Mouse (Mus musculus): ENCODE results near the gene Oasl1.

Gene Oasl1

GRCm38 (mm10) chr5:114926753-114927152, 3.7 kb downstream of the Oasl1 start:
- no peak for DNase-seq

- no peak for DNase-seq
Observed at GRCm38 (mm10) chr5:114931626-114932025, 8.6 kb downstream of the Oasl1 start.

GRCm38 (mm10) chr5:114933206-114933605, 10.2 kb downstream of the Oasl1 start:
- no peak for DNase-seq

- DNase-seq, result no peak
Observed at GRCm38 (mm10) chr5:114935838-114936237, 12.8 kb downstream of the Oasl1 start.

- peak; percentile 38 for DNase-seq
Observed at GRCm38 (mm10) chr5:114941138-114941537, 18.1 kb downstream of the Oasl1 start.

GRCm38 (mm10) chr5:114942074-114942765, 19.2 kb downstream of the Oasl1 start, which contains the start of gene 2210016L21Rik:
2210016L21Rik (plus strand) TSS chr5:114942158.
- peak; percentile 85 for DNase-seq

GRCm38 (mm10) chr5:114942766-114943130, 19.7 kb downstream of the Oasl1 start:
- no peak for DNase-seq

- no peak for DNase-seq
Observed at GRCm38 (mm10) chr5:114945072-114945471, 22.0 kb downstream of the Oasl1 start.

- no peak for DNase-seq
Observed at GRCm38 (mm10) chr5:114948891-114949290, 25.9 kb downstream of the Oasl1 start.

- no peak for DNase-seq
Observed at GRCm38 (mm10) chr5:114949316-114949715, 26.3 kb downstream of the Oasl1 start.

- DNase-seq, result no peak
Observed at GRCm38 (mm10) chr5:114949812-114950211, 26.8 kb downstream of the Oasl1 start.

GRCm38 (mm10) chr5:114950669-114951068, 27.6 kb downstream of the Oasl1 start:
- no peak for DNase-seq

- DNase-seq, result no peak
Observed at GRCm38 (mm10) chr5:114951279-114951880, 28.3 kb downstream of the Oasl1 start.

- no peak for DNase-seq
Observed at GRCm38 (mm10) chr5:114953326-114953725, 30.3 kb downstream of the Oasl1 start.

GRCm38 (mm10) chr5:114958069-114958468, 35.0 kb downstream of the Oasl1 start:
- no peak for DNase-seq

- no peak for DNase-seq
Observed at GRCm38 (mm10) chr5:114961590-114962360, 38.7 kb downstream of the Oasl1 start.

GRCm38 (mm10) chr5:114964315-114964966, 41.4 kb downstream of the Oasl1 start:
- no peak for DNase-seq

- no peak for DNase-seq
Observed at GRCm38 (mm10) chr5:114964967-114965898, 42.2 kb downstream of the Oasl1 start.

- no peak for DNase-seq
Observed at GRCm38 (mm10) chr5:114967523-114968268, 44.7 kb downstream of the Oasl1 start.

- DNase-seq, result no peak
Observed at GRCm38 (mm10) chr5:114968651-114969050, 45.6 kb downstream of the Oasl1 start.

GRCm38 (mm10) chr5:114969064-114969463, 46.0 kb downstream of the Oasl1 start:
- no peak for DNase-seq
